Mouse (Mus musculus) G1E (cell line): ENCODE measurements around the gene Fam129a.

ENCODE experiments used
- CTCF ChIP-seq: IDR thresholded peaks from 2 replicates; pipeline ENCODE4 v1.5.1; 2012; ENCODE audit warnings: low read depth, low read length, inconsistent platforms, mixed read lengths
- POLR2AphosphoS5 ChIP-seq: IDR thresholded peaks from 2 replicates; pipeline ENCODE4 v1.6.1; 2012; ENCODE audit warnings: low read depth, low read length, inconsistent platforms; ENCODE audit not compliant: insufficient replicate concordance
- TAL1 ChIP-seq: conservative IDR thresholded peaks from 2 replicates; pipeline ENCODE4 v1.6.1; 2012; ENCODE audit warnings: low read depth, low read length, inconsistent platforms, mixed read lengths

- no peak for TF ChIP-seq TAL1
- TF ChIP-seq CTCF: no peak
- no peak for TF ChIP-seq POLR2AphosphoS5
Measured at GRCm38 (mm10) chr1:151596562-151596961, 25.6 kb downstream of the Fam129a start.
